Mouse (Mus musculus): ENCODE measurements around the gene AW551984. TPM values are rescaled to one million over a fixed set of nuclear protein-coding genes. Genes with fewer than 3 reads are reported as not detected.

AW551984 gene
- total RNA-seq, 2 experiments from 2014 or later: 0.36 to 0.78 TPM

Other genes with a start within 250 kb of the AW551984 start
- gene Olfr951, start 217.0 kb downstream of the AW551984 start, total RNA-seq (2021): not detected
- gene Olfr952, start 177.3 kb downstream of the AW551984 start, total RNA-seq (2021): not detected
- not detected for gene Olfr954, start 147.7 kb downstream of the AW551984 start, total RNA-seq (2021)
- not detected for gene Olfr955, start 132.5 kb downstream of the AW551984 start, total RNA-seq (2021)
- not detected for gene Olfr44, start 110.4 kb downstream of the AW551984 start, total RNA-seq (2021)
- not detected for gene Olfr957, start 88.6 kb downstream of the AW551984 start, total RNA-seq (2021)
- not detected for gene Olfr958, start 50.3 kb downstream of the AW551984 start, total RNA-seq (2021)
- gene Olfr959, start 28.8 kb downstream of the AW551984 start, total RNA-seq (2021): not detected
- gene Olfr148, start 6.3 kb upstream of the AW551984 start, total RNA-seq (2021): not detected
- not detected for gene Olfr960, start 17.0 kb upstream of the AW551984 start, total RNA-seq (2021)
- gene Olfr961, start 40.7 kb upstream of the AW551984 start, total RNA-seq (2021): not detected
- gene Olfr963, start 62.8 kb upstream of the AW551984 start, total RNA-seq (2021): not detected
- not detected for gene Olfr149, start 102.7 kb upstream of the AW551984 start, total RNA-seq (2021)
- gene Olfr965, start 107.0 kb upstream of the AW551984 start, total RNA-seq (2021): not detected
- not detected for gene Olfr150, start 126.6 kb upstream of the AW551984 start, total RNA-seq (2021)
- not detected for gene Olfr967, start 141.8 kb upstream of the AW551984 start, total RNA-seq (2021)
- not detected for gene Olfr968, start 178.8 kb upstream of the AW551984 start, total RNA-seq (2021)
- not detected for gene Olfr969, start 186.5 kb upstream of the AW551984 start, total RNA-seq (2021)
- not detected for gene Olfr970, start 204.5 kb upstream of the AW551984 start, total RNA-seq (2021)
- not detected for gene Olfr971, start 232.5 kb upstream of the AW551984 start, total RNA-seq (2021)